Mouse (Mus musculus) midbrain, embryonic 12.5 days (tissue): ENCODE data around the gene Rpl24. TPM values are rescaled to one million over a fixed set of nuclear protein-coding genes. Genes with fewer than 3 reads are reported as not detected.
A peak's percentile ranks its signal among the peaks of the same experiment; 100 is the strongest.

Experiments used
- ATAC-seq: fragments of 200-750 bp; cut with Nextera tagmentation; 2 replicates; pipeline ENCODE4 v1.8.0; 2017; ENCODE audit warnings: low read depth, moderate TSS enrichment, moderate library complexity; ENCODE audit not compliant: low FRiP score
- H3K27ac ChIP-seq: fragments of 300-500 bp; sonication (generic); replicated peaks from 2 replicates; pipeline ENCODE4 v1.5.1; 2016; ENCODE audit warnings: mild to moderate bottlenecking
- H3K27me3 ChIP-seq: fragments of 300-500 bp; sonication (generic); 2 replicates; pipeline ENCODE4 v1.6.1; 2016; ENCODE audit warnings: mild to moderate bottlenecking
- H3K36me3 ChIP-seq: fragments of 300-500 bp; sonication (generic); 2 replicates; pipeline ENCODE4 v1.6.1; 2016
- H3K4me1 ChIP-seq: fragments of 300-500 bp; sonication (generic); 2 replicates; pipeline ENCODE4 v1.6.1; 2016
- H3K4me2 ChIP-seq: fragments of 300-500 bp; sonication (generic); replicated peaks from 2 replicates; pipeline ENCODE4 v1.6.1; 2016; ENCODE audit warnings: mild to moderate bottlenecking, moderate library complexity
- H3K4me3 ChIP-seq: fragments of 300-500 bp; sonication (generic); 2 replicates; pipeline ENCODE4 v1.5.1; 2016; ENCODE audit warnings: mild to moderate bottlenecking
- H3K9ac ChIP-seq: fragments of 300-500 bp; sonication (generic); replicated peaks from 2 replicates; pipeline ENCODE4 v1.6.1; 2016; ENCODE audit warnings: mild to moderate bottlenecking, moderate library complexity
- H3K9me3 ChIP-seq: fragments of 300-500 bp; sonication (generic); 2 replicates; pipeline ENCODE4 v1.6.1; 2016; ENCODE audit warnings: mild to moderate bottlenecking
- WGBS: fragments of 180-500 bp; shearing (Covaris S2); methylation state at CpG from one replicate; pipeline ENCODE4 v1.1.7; 2016; 5-methylcytosine and 5-hydroxymethylcytosine counted together
- polyA plus RNA-seq: library from polyadenylated mRNA; unstranded; fragments of >200 nt; fragmentation: Nextera tagmentation; extraction: Ambion mirVana; gene quantifications from 2 replicates; pipeline ENCODE4 v1.2.1, GENCODE M21; 2016

The Rpl24 gene
- polyA plus RNA-seq, 1 experiment from 2014 or later = 726 TPM

DNA sequence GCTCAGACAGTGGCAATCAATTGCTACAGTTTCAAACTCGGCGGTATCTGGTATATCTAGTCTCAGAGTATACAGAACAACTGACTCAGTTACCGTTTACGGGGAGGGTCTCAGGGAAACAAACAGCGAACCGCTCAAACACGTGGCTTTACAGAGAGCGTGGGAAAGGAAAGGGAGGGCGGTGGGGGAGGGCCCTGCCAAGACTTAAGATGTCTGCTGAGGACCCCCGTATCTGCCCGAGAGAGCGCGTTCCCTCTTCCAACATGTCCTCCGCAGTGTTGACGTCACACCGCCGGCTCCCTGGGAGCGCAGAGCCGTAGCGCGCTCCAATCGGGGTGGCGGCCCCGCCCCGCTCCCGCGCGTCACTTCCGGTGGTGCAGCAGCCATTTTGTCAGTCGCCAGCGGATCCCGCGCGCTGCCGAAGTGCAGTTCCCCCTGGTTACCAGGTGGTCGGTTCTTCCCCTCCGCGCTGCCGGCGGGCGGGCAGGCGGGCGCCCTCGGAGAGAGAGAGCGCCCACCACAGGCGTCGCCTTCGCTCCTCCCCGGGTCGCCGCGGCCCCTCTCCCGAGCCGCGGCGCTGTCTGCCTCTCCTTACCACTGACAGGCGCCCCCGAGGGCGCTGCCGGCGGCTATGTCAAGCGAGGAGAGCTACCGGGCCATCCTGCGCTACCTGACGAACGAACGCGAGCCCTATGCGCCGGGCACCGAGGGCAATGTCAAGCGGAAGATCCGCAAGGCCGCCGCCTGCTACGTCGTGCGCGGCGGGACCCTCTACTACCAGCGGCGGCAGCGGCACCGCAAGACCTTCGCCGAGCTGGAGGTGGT is 7.6 kb downstream of the Rpl24 start, which contains the start of gene Zbtb11:
Gene Zbtb11, plus strand, starts transcription at position 453 of the 825 bp plus-strand sequence.
- peak within 1 kb of the TSS; percentile 75 for H3K4me3 ChIP-seq
- peaks cover 23% of the 10 kb centered on the region for H3K4me1 ChIP-seq
- WGBS = under 1% methylated on average over 78 of the region's 86 CpGs
- peak; percentile 99 for ATAC-seq
- peak within 1 kb of the TSS; percentile 68 for H3K27ac ChIP-seq
- no peaks in the 10 kb centered on the region for H3K27me3 ChIP-seq
- peak within 1 kb of the TSS; percentile 87 for H3K4me2 ChIP-seq
- H3K9me3 ChIP-seq = no peaks in the 10 kb centered on the region
- H3K36me3 ChIP-seq = peaks cover 40% of the 10 kb centered on the region
- peak within 1 kb of the TSS; percentile 83 for H3K9ac ChIP-seq

DNA sequence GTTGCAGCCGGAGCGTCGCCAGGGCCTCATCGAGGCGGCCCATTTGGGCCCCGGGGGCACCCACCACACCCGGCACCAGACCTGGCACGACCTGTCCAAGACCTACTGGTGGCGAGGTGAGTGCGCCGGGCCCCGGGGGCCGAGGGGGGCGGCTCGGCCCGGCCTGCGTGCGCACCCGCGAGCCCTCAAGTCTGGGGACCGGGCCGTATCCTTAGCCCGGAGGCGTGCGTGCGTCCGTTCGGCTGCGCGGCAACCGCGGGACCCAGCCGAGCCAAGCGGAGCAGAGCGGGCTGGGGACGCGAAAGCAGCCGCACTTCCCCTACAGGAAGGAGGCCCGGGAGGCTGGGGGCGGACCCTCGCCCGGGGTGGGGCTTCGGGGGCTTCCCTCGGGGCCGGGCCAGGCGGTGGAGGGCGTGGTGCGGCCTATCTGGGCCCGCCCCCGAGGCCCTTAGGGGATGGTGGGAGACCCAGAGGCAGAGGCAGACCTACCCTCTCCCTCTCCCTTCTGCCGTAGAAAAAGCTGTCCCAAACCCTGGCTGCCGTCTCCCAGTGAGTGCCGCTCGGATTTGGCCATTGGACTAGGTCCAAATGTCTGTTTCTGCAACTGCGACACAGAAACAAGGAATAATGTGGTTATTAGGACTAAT is 8.3 kb downstream of the Rpl24 start:
- Histone ChIP-seq H3K4me2 (peak overlapping the region; percentile 87), H3K4me1 (peaks cover 23% of the 10 kb centered on the region), H3K9ac (peak overlapping the region; percentile 83), H3K36me3 (peaks cover 33% of the 10 kb centered on the region), H3K9me3 (no peaks in the 10 kb centered on the region), H3K27me3 (no peaks in the 10 kb centered on the region), H3K4me3 (peak overlapping the region; percentile 75), H3K27ac (peak overlapping the region; percentile 68)
- peak; percentile 82 for ATAC-seq
- WGBS = under 1% methylated on average over 55 of the region's 55 CpGs

GRCm38 (mm10) chr16:55974903-55975285 is 8.8 kb downstream of the Rpl24 start:
- H3K36me3 ChIP-seq = peaks cover 28% of the 10 kb centered on the region
- H3K4me1 ChIP-seq = peaks cover 23% of the 10 kb centered on the region
- H3K4me3 ChIP-seq = peak overlapping the region; percentile 75
- H3K9me3 ChIP-seq = no peaks in the 10 kb centered on the region
- H3K27ac ChIP-seq = peak overlapping the region; percentile 68
- peak overlapping the region; percentile 87 for H3K4me2 ChIP-seq
- H3K9ac ChIP-seq = peak overlapping the region; percentile 83
- no peaks in the 10 kb centered on the region for H3K27me3 ChIP-seq
- no peak for ATAC-seq
- 11% methylated on average over 14 of the region's 14 CpGs for WGBS

DNA sequence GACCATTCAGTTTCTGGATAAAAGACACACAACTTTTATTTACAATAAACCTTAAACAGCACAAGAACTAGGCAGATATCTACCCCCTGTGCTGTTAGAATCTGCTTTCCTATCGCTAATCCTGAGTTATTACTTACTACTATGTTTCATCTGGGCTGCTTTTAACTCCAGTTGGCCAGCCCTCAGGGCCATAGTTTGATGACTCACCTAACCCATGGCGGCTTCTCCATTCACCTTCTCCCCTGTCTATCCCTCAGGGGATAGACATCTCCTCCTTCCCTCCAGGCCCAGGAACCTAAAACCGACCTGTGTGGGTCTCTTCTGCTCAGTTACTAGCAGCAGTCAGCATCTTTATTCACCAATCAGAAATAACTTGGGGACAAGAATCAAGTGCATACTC is 19.9 kb downstream of the Rpl24 start:
- over 99% methylated on average over 3 of the region's 3 CpGs for WGBS
- H3K4me1 ChIP-seq = no peaks in the 10 kb centered on the region

GRCm38 (mm10) chr16:55990311-55990710 is 24.2 kb downstream of the Rpl24 start:
- Histone ChIP-seq H3K4me1 (no peaks in the 10 kb centered on the region), H3K9ac (no peak overlapping the region), H3K27me3 (no peaks in the 10 kb centered on the region), H3K4me3 (no peak overlapping the region), H3K27ac (no peak overlapping the region), H3K4me2 (no peak overlapping the region), H3K9me3 (no peaks in the 10 kb centered on the region), H3K36me3 (peaks cover 46% of the 10 kb centered on the region)
- WGBS = 92% methylated on average over 4 of the region's 4 CpGs
- no peak for ATAC-seq

More for the DNA sequence above, 19.9 kb downstream of the Rpl24 start:
- Histone ChIP-seq H3K4me2 (no peak overlapping the region), H3K27ac (no peak overlapping the region), H3K27me3 (no peaks in the 10 kb centered on the region), H3K9me3 (no peaks in the 10 kb centered on the region), H3K4me3 (no peak overlapping the region), H3K36me3 (peaks cover 44% of the 10 kb centered on the region), H3K9ac (no peak overlapping the region)
- ATAC-seq = no peak

DNA sequence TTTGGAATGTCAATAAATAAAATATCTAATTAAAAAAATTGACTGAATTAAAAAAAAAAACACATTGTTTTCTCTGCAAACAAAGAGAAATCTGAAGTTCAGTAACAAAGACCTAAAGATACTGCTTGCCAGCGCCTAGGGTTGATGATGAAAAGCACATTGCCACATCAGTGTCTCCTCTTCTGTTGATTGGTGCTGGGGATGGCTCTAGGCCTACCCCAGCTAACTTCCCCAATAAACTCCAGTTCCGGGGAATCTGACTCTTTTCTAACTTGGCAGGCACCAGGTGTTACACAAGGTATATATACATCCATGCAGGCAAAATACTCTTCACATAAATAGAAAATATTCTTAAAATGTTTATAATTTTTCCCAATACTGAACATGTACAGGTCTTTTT is 28.2 kb downstream of the Rpl24 start:
- Histone ChIP-seq H3K36me3 (peaks cover 51% of the 10 kb centered on the region), H3K27me3 (no peaks in the 10 kb centered on the region), H3K4me1 (no peaks in the 10 kb centered on the region), H3K4me2 (no peak overlapping the region), H3K27ac (no peak overlapping the region), H3K4me3 (no peak overlapping the region), H3K9ac (no peak overlapping the region), H3K9me3 (no peaks in the 10 kb centered on the region)
- WGBS = 91% methylated on average over 2 of the region's 2 CpGs
- no peak for ATAC-seq

DNA sequence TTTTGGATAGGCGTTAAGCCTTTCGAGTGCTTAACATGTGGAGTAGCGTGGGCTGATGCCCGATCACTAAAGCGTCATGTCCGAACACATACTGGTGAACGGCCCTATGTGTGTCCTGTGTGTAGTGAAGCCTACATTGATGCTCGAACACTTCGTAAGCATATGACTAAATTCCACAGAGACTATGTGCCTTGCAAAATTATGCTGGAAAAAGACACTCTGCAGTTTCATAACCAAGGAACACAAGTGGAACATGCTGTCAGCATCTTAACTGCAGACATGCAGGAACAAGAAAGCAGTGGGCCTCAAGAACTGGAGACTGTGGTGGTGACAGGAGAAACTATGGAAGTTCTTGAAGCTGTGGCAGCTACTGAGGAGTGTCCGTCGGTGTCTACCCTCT is 40.7 kb downstream of the Rpl24 start:
- Histone ChIP-seq H3K4me3 (no peak overlapping the region), H3K27me3 (no peaks in the 10 kb centered on the region), H3K4me2 (no peak overlapping the region), H3K9ac (no peak overlapping the region), H3K27ac (no peak overlapping the region), H3K9me3 (no peaks in the 10 kb centered on the region), H3K36me3 (peaks cover 48% of the 10 kb centered on the region), H3K4me1 (no peaks in the 10 kb centered on the region)
- 94% methylated on average over 11 of the region's 11 CpGs for WGBS
- no peak for ATAC-seq

DNA sequence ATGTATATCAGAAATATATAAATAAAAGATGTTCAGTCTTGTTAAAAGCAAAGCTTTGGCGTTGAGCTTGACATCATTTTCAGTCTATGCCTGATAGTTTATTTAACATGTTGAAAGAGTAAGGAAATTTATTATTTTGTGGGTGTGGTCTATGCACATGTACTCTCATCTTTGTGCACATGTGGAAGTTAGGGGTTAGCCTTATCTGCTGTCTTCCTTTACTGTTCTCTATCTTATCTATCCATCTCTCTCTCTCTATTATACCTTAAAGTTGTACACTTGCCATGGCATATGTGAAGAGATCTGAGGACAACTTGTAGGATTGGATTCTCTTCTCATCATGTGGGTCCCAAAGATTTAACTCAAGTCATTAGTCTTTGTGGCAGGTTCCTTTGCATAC is 42.8 kb downstream of the Rpl24 start:
- Histone ChIP-seq H3K27ac (no peak overlapping the region), H3K4me1 (no peaks in the 10 kb centered on the region), H3K9ac (no peak overlapping the region), H3K27me3 (no peaks in the 10 kb centered on the region), H3K4me3 (no peak overlapping the region), H3K9me3 (no peaks in the 10 kb centered on the region), H3K4me2 (no peak overlapping the region), H3K36me3 (peaks cover 42% of the 10 kb centered on the region)
- ATAC-seq = no peak
- 93% methylated on average over 1 of the region's 1 CpGs for WGBS

GRCm38 (mm10) chr16:56012789-56013743 is 47.0 kb downstream of the Rpl24 start:
- Histone ChIP-seq H3K4me1 (no peaks in the 10 kb centered on the region), H3K9ac (no peak overlapping the region), H3K9me3 (no peaks in the 10 kb centered on the region), H3K4me2 (no peak overlapping the region), H3K27me3 (no peaks in the 10 kb centered on the region), H3K27ac (no peak overlapping the region), H3K4me3 (no peak overlapping the region), H3K36me3 (peaks cover 37% of the 10 kb centered on the region)
- peak; percentile 58; the same call in 1 of the 2 replicates for ATAC-seq
- WGBS = 91% methylated on average over 10 of the region's 10 CpGs

DNA sequence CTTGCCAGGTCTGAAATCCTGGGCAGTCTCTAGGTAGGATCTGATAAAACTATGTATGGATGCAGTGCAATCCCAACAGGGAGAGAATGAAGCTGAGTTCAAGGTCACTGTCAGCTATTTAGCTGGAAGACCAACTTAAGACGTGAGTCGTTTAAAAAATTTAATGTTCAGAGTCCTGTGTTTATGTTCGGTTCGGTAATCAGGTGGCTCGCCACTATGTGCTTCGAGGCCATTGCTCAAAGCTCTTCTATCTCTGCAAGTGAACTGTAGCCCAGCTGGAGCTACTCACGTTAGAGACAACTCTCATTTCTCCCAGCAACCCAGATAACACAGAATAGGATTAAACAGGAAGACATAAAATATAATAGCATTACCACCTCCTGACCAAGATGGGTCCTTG is 48.0 kb downstream of the Rpl24 start:
- Histone ChIP-seq H3K9ac (no peak overlapping the region), H3K27me3 (no peaks in the 10 kb centered on the region), H3K36me3 (peaks cover 44% of the 10 kb centered on the region), H3K27ac (no peak overlapping the region), H3K4me2 (no peak overlapping the region), H3K4me3 (no peak overlapping the region), H3K9me3 (no peaks in the 10 kb centered on the region), H3K4me1 (no peaks in the 10 kb centered on the region)
- no peak for ATAC-seq
- 88% methylated on average over 7 of the region's 7 CpGs for WGBS

DNA sequence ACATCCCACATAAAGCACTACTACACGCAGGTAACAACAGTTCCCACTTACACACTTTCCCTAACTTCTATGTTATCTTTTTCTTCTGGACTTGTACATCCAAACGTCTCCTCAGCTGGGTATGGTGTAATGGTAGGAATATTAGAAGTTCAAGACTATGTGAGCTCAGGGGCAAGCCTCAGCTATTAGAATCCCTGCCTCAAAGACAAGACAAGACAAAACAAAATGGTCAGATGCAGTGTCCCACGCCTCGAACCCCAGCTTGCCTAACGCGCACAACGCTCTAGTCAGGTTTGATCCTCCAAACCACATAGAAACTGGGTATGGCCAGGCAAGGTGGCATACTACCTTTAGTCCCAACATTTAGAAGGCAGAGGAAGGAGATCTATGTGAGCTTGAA is 53.6 kb downstream of the Rpl24 start:
- Histone ChIP-seq H3K4me3 (no peak overlapping the region), H3K4me1 (no peaks in the 10 kb centered on the region), H3K36me3 (peaks cover 49% of the 10 kb centered on the region), H3K9me3 (no peaks in the 10 kb centered on the region), H3K9ac (no peak overlapping the region), H3K27me3 (no peaks in the 10 kb centered on the region), H3K27ac (no peak overlapping the region), H3K4me2 (no peak overlapping the region)
- no peak for ATAC-seq
- WGBS = 96% methylated on average over 7 of the region's 7 CpGs
